Mouse (Mus musculus): Measurements from ENCODE around the gene Agap1. TPM values are rescaled to one million over a fixed set of nuclear protein-coding genes. Genes with fewer than 3 reads are reported as not detected.

Agap1 gene
- polyA plus RNA-seq, 1 experiment from 2014 or later, result 14.0 TPM

GRCm38 (mm10) chr1:89922282-89922681, 467.7 kb downstream of the Agap1 start:
- peak; percentile 53 for DNase-seq (ENCODE audit: low spot score)
- H3K27me3 ChIP-seq (ENCODE audit: low read depth, poor library complexity, severe bottlenecking), result peaks cover 100% of the 10 kb centered on the region
- H3K4me3 ChIP-seq, result peak overlapping the region; percentile 50
- H3K36me3 ChIP-seq, result no peaks in the 10 kb centered on the region
- peak overlapping the region; percentile 76 for H3K27ac ChIP-seq
- H3K9me3 ChIP-seq (replicated peaks), result no peaks in the 10 kb centered on the region
- H3K4me1 ChIP-seq, result peaks cover 62% of the 10 kb centered on the region
- WGBS, result 1% methylated on average over 7 of the region's 7 CpGs

GRCm38 (mm10) chr1:89922883-89923641, 468.5 kb downstream of the Agap1 start:
- H3K4me1 ChIP-seq, result peaks cover 68% of the 10 kb centered on the region
- peak; percentile 62 for DNase-seq (ENCODE audit: low spot score)

GRCm38 (mm10) chr1:89923642-89924020, 469.0 kb downstream of the Agap1 start:
- 13% methylated on average over 14 of the region's 14 CpGs for WGBS
- Histone ChIP-seq H3K4me3 (peak overlapping the region; percentile 50), H3K27me3 (ENCODE audit: low read depth, poor library complexity, severe bottlenecking) (peaks cover 100% of the 10 kb centered on the region), H3K9me3 (replicated peaks) (no peaks in the 10 kb centered on the region), H3K36me3 (no peaks in the 10 kb centered on the region), H3K4me1 (peaks cover 71% of the 10 kb centered on the region), H3K27ac (peak overlapping the region; percentile 76)
- DNase-seq (ENCODE audit: low spot score), result no peak

More at GRCm38 (mm10) chr1:89922883-89923641, 468.5 kb downstream of the Agap1 start:
- no peaks in the 10 kb centered on the region for H3K9me3 ChIP-seq (replicated peaks)
- H3K36me3 ChIP-seq, result no peaks in the 10 kb centered on the region
- H3K27me3 ChIP-seq (ENCODE audit: low read depth, poor library complexity, severe bottlenecking), result peaks cover 100% of the 10 kb centered on the region
- peak overlapping the region; percentile 50 for H3K4me3 ChIP-seq
- WGBS, result 2% methylated on average over 39 of the region's 41 CpGs
- H3K27ac ChIP-seq, result peak overlapping the region; percentile 76

- no peak for DNase-seq (ENCODE audit: low spot score)
- Histone ChIP-seq H3K9me3 (replicated peaks) (no peaks in the 10 kb centered on the region), H3K27ac (no peak overlapping the region), H3K4me3 (no peak overlapping the region), H3K27me3 (ENCODE audit: low read depth, poor library complexity, severe bottlenecking) (peaks cover 100% of the 10 kb centered on the region), H3K36me3 (no peaks in the 10 kb centered on the region), H3K4me1 (peaks cover 91% of the 10 kb centered on the region)
- 11% methylated on average over 12 of the region's 12 CpGs for WGBS
Measured at GRCm38 (mm10) chr1:89925501-89926190, 471.0 kb downstream of the Agap1 start.

- no peak overlapping the region; the same call in 1 of the 2 replicates for H3K27ac ChIP-seq
- no peak for DNase-seq (ENCODE audit: low spot score)
- 16% methylated on average over 9 of the region's 9 CpGs for WGBS
- peaks cover 100% of the 10 kb centered on the region for H3K27me3 ChIP-seq (ENCODE audit: low read depth, poor library complexity, severe bottlenecking)
- peak overlapping the region; percentile 49 for H3K4me3 ChIP-seq
- H3K9me3 ChIP-seq (replicated peaks), result no peaks in the 10 kb centered on the region
- H3K4me1 ChIP-seq, result peaks cover 99% of the 10 kb centered on the region
- no peaks in the 10 kb centered on the region for H3K36me3 ChIP-seq
Measured at GRCm38 (mm10) chr1:89926583-89927060, 472.0 kb downstream of the Agap1 start.

GRCm38 (mm10) chr1:89927061-89927661, 472.6 kb downstream of the Agap1 start:
- Histone ChIP-seq H3K27me3 (ENCODE audit: low read depth, poor library complexity, severe bottlenecking) (peaks cover 100% of the 10 kb centered on the region), H3K9me3 (replicated peaks) (no peaks in the 10 kb centered on the region), H3K36me3 (no peaks in the 10 kb centered on the region), H3K27ac (peak overlapping the region; percentile 25; the same call in 1 of the 2 replicates), H3K4me1 (peaks cover 99% of the 10 kb centered on the region), H3K4me3 (peak overlapping the region; percentile 49)
- DNase-seq (ENCODE audit: low spot score), result peak; percentile 72
- WGBS, result 2% methylated on average over 36 of the region's 36 CpGs

- Histone ChIP-seq H3K36me3 (no peaks in the 10 kb centered on the region), H3K27ac (no peak overlapping the region), H3K27me3 (ENCODE audit: low read depth, poor library complexity, severe bottlenecking) (peaks cover 99% of the 10 kb centered on the region), H3K9me3 (replicated peaks) (no peaks in the 10 kb centered on the region), H3K4me3 (peak overlapping the region; percentile 67), H3K4me1 (peaks cover 95% of the 10 kb centered on the region)
- DNase-seq (ENCODE audit: low spot score), result peak; percentile 67
- 8% methylated on average over 25 of the region's 25 CpGs for WGBS
Measured at GRCm38 (mm10) chr1:89928676-89929075, 474.1 kb downstream of the Agap1 start.

- WGBS, result 0% methylated on average over 6 of the region's 6 CpGs
- Histone ChIP-seq H3K4me1 (peaks cover 95% of the 10 kb centered on the region), H3K4me3 (peak overlapping the region; percentile 67), H3K36me3 (no peaks in the 10 kb centered on the region), H3K27ac (no peak overlapping the region), H3K27me3 (ENCODE audit: low read depth, poor library complexity, severe bottlenecking) (peaks cover 99% of the 10 kb centered on the region), H3K9me3 (replicated peaks) (no peaks in the 10 kb centered on the region)
- no peak for DNase-seq (ENCODE audit: low spot score)
Measured at GRCm38 (mm10) chr1:89929181-89929580, 474.6 kb downstream of the Agap1 start.

- Histone ChIP-seq H3K9me3 (replicated peaks) (no peaks in the 10 kb centered on the region), H3K27me3 (ENCODE audit: low read depth, poor library complexity, severe bottlenecking) (peaks cover 99% of the 10 kb centered on the region), H3K4me1 (peaks cover 95% of the 10 kb centered on the region), H3K4me3 (peak overlapping the region; percentile 67), H3K36me3 (no peaks in the 10 kb centered on the region), H3K27ac (peak overlapping the region; percentile 83)
- under 1% methylated on average over 55 of the region's 55 CpGs for WGBS
- peak; percentile 82 for DNase-seq (ENCODE audit: low spot score)
Measured at GRCm38 (mm10) chr1:89929721-89930505, 475.3 kb downstream of the Agap1 start.

- WGBS, result 0% methylated on average over 45 of the region's 45 CpGs
- Histone ChIP-seq H3K27me3 (ENCODE audit: low read depth, poor library complexity, severe bottlenecking) (peaks cover 99% of the 10 kb centered on the region), H3K36me3 (no peaks in the 10 kb centered on the region), H3K27ac (peak overlapping the region; percentile 83), H3K4me3 (peak overlapping the region; percentile 67), H3K9me3 (replicated peaks) (no peaks in the 10 kb centered on the region), H3K4me1 (peaks cover 95% of the 10 kb centered on the region)
- DNase-seq (ENCODE audit: low spot score), result peak; percentile 77
Measured at GRCm38 (mm10) chr1:89930551-89930950, 475.9 kb downstream of the Agap1 start.

GRCm38 (mm10) chr1:89931120-89931519, 476.5 kb downstream of the Agap1 start, which contains the start of gene Gbx2:
Gbx2 (minus strand) TSS chr1:89931179.
- H3K9me3 ChIP-seq (replicated peaks), result no peaks in the 10 kb centered on the region
- peaks cover 99% of the 10 kb centered on the region for H3K27me3 ChIP-seq (ENCODE audit: low read depth, poor library complexity, severe bottlenecking)
- H3K4me1 ChIP-seq, result peaks cover 95% of the 10 kb centered on the region
- peak; percentile 92 for DNase-seq (ENCODE audit: low spot score)
- under 1% methylated on average over 33 of the region's 33 CpGs for WGBS
- H3K36me3 ChIP-seq, result no peaks in the 10 kb centered on the region
- peak within 1 kb of the TSS; percentile 83 for H3K27ac ChIP-seq
- H3K4me3 ChIP-seq, result peak within 1 kb of the TSS; percentile 67

- peak; percentile 57 for DNase-seq (ENCODE audit: low spot score)
- no peak overlapping the region for H3K27ac ChIP-seq
- H3K36me3 ChIP-seq, result no peaks in the 10 kb centered on the region
- under 1% methylated on average over 19 of the region's 19 CpGs for WGBS
- H3K27me3 ChIP-seq (ENCODE audit: low read depth, poor library complexity, severe bottlenecking), result peaks cover 99% of the 10 kb centered on the region
- H3K4me1 ChIP-seq, result peaks cover 89% of the 10 kb centered on the region
- peak overlapping the region; percentile 67 for H3K4me3 ChIP-seq
- H3K9me3 ChIP-seq (replicated peaks), result no peaks in the 10 kb centered on the region
Measured at GRCm38 (mm10) chr1:89932021-89932423, 477.4 kb downstream of the Agap1 start.
